Mouse (Mus musculus) left cerebral cortex, postnatal 25 days (tissue): ENCODE data around the gene Eif5a2. TPM values are rescaled to one million over a fixed set of nuclear protein-coding genes. Genes with fewer than 3 reads are reported as not detected.

Experiments used
- DNase-seq, 2 experiments: peaks; one replicate each; pipeline ENCODE4 v3.0.0; 2022; ENCODE audit warnings: low spot score in 2 of 2, mixed read lengths in 1 of 2
- intact Hi-C: fragments of 180-260 bp; cut with DNase I; formaldehyde crosslinking; loops from one replicate; pipeline ENCODE4 v1.15.1; 2025
- total RNA-seq, 2 experiments: library from RNA; stranded (reverse); gene quantifications; 2 replicates each; pipeline ENCODE4 v1.2.3; 2021

The Eif5a2 gene
- total RNA-seq, 2 experiments from 2014 or later = 29.8 TPM

DNA sequence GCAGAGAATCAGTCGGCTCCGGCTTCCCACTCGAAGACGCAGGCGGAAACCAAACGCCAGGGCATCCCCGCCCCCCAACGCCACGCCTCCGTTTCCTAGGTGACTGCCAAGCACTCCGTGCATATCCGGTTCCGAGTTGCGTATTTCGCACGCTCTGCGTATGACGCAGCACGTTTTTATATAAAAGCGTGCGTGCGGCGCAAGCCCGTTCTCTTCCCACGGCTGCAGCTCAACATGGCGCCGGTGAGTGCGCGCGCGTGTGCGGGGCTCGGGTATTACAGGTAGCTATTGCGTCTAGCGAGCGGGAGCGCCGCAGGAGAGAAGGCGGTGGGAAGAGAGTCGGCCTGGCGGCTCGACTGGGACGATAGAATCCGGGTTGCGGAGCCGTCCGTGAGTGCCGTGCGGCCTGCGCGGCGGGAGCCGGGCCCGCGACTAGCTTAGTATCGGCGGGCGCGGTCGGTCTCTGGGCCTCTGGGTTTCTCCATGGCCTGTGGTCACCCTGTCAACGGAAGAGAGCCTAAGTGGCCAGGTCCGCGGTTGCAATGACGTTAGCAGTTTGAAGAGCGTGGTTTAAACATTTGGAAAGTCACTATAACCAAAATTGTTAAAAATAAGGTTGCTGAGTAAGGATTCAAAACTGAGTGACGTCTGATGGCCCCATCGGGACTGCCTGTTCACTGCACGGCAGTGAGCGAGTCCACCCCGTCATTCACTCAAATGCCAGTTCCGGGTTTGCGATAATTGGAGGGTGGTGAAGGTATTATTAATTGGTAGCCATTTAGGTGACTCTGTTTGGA, 24.4 kb downstream of the Eif5a2 start, which contains the start of gene Rpl22l1:
Gene Rpl22l1 (plus strand): TSS at position 136 of the 797 bp plus-strand sequence.
- intact Hi-C loops = no loop called here

GRCm38 (mm10) chr3:28808039-28808643, 27.1 kb downstream of the Eif5a2 start:
- no peak for DNase-seq
- intact Hi-C loops = no loop called here

More for the DNA sequence above, 24.4 kb downstream of the Eif5a2 start, which contains the start of gene Rpl22l1:
- peak; percentile 97 to 99 for DNase-seq

- intact Hi-C loops = no loop called here
- no peak for DNase-seq
Measured at GRCm38 (mm10) chr3:28811441-28811840, 30.4 kb downstream of the Eif5a2 start.

GRCm38 (mm10) chr3:28814361-28814760, 33.3 kb downstream of the Eif5a2 start:
- peak; percentile 31 to 68 for DNase-seq
- intact Hi-C loops = loop anchor here (1.0 kb wide), 1 partner anchor 154 kb away; no protein-coding TSS in a partner anchor

DNA sequence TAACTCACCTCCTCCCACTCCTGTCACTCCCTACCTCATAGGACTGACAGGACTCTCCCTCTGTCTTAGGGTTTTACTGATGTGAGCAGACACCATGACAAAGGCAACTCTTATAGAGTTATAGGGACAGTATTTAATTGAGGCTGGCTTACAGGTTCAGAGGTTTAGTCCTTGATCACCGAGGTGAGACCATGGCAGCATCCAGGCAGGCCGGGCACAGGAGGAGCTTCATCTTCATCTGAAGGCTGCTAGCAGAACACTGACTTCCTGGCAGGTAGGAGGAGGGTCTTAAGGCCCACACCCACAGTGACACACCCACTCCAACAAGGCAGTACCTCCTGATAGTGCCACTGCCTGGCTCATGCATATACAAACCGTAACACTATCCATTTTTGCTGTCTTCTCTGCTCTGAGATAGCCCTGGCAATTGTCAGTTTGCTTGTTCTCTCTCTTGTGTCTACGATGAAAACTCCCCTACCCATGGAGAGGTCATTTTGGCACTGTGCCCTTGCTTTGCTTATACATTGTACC, 35.0 kb downstream of the Eif5a2 start:
- intact Hi-C loops = no loop called here
- no peak for DNase-seq

GRCm38 (mm10) chr3:28826272-28826671, 45.2 kb downstream of the Eif5a2 start:
- no peak for DNase-seq
- intact Hi-C loops = no loop called here

DNA sequence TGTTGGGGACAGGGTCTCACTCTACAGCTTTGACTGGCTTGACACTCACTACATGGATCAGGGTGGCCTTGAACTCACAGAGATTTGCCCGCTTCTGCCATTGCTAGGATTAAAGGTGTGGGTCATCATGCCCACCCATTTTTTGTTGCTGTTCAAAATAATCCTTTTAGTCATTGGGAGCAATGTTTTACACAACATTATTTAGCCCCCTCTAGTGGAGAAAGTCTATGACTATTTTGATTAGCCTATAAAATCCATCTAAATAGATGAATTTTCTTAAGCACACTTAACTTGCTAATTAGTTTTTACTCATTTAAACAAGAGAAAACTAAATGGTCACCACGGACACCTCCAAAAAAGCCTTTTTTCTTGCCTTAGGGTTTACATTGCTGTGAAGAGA, 46.5 kb downstream of the Eif5a2 start:
- no peak for DNase-seq
- intact Hi-C loops = no loop called here

DNA sequence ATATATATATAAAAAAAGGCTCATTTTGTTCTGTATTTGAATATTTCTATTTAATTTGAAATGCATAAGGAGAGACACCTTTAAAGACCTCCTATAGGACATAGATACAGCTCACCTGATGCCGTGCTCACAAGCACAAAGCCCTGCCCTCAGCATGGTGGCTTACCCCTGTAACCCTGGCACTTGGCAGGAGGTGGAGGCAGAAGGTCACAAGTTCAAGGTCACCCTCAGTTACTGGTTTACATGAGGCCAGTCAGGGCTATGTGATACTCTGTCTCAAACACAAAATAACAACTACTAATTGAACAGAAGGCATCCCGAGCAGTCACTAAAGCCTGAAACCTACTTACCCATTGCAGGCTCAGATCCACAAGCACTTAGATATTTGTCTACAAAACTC, 48.4 kb downstream of the Eif5a2 start:
- DNase-seq = no peak
- intact Hi-C loops = no loop called here

DNA sequence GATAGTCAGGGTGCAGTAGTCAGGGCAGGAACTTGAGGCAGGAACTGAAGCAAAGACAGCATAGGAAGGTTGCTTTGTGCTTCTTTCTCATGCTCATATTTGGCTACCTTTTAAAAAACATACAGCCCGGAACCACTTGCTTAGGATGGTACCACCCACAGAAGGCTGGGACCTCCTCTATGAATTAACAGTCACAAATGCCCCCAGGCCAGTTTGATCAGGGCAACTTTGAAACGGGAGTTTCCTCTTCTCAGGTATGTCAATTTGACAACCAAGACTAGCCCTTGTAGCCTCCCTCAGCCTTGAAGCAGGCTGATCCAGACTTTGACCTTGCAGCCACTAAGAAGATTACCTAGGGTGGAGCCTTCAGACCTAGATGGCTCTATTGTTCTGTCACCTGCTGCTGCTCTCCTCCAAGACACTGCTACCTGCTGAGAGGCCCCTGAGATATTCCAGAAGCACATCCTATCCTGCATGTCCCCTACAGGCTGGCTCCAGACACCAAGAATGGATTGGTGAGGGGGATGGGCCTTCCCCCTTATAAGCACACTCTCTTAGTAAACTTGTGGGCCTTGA, 55.8 kb downstream of the Eif5a2 start:
- DNase-seq = no peak
- intact Hi-C loops = no loop called here

GRCm38 (mm10) chr3:28841886-28842649, 61.0 kb downstream of the Eif5a2 start:
- DNase-seq = no peak
- intact Hi-C loops = no loop called here

GRCm38 (mm10) chr3:28843231-28843630, 62.2 kb downstream of the Eif5a2 start:
- intact Hi-C loops = no loop called here
- DNase-seq = no peak

- peak in 1 of 2 experiments; percentile 40 for DNase-seq
- intact Hi-C loops = no loop called here
Measured at GRCm38 (mm10) chr3:28847115-28847514, 66.0 kb downstream of the Eif5a2 start.

Other genes starting within 250 kb of the Eif5a2 start
- gene Slc2a2, start 83.4 kb upstream of the Eif5a2 start, total RNA-seq = not detected
- gene Rpl22l1, start 24.2 kb downstream of the Eif5a2 start, total RNA-seq = 100 to 1,000 TPM; 207 to 212 TPM
- not detected for gene Gm1527, start 111.3 kb downstream of the Eif5a2 start, total RNA-seq